Mouse (Mus musculus) mouse trophoblast stem cell (cell line): ENCODE measurements around the gene Svs6.
"Not testable (repeated sequence)": the region's sequence is repeated elsewhere in the genome, so short reads cannot be mapped to it uniquely, and the experiment has no call there.

Experiments
- in situ Hi-C, 2 experiments: fragments of 300-500 bp; cut with MseI, MboI; formaldehyde crosslinking; loops; 2 replicates in 1 of 2; 3 replicates in 1 of 2; pipeline ENCODE4 v1.15.1; 2025

Svs6 gene

DNA sequence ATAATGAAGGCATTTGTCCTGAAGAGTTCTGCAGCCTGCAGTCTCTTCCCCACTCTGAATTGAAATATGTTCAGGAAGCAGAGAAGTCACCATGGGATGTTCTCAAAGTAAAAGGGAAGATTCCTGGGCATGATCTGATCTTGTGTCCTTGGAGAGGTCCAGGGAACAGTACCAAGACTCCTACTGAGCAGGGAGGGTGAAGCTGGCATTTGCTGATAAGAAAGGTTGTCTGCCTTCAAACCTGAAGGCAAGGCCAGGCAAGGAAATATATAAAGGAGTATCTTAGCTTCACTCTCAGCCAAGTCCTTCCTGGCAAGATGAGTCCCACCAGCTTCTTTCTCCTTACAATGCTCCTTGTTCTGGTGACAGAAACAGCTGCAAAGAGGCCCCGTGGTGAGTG is at the start of gene Svs6:
Svs6 (plus strand) TSS at position 301 of the 400 bp plus-strand sequence.
- in situ Hi-C loops = not testable (repeated sequence)

DNA sequence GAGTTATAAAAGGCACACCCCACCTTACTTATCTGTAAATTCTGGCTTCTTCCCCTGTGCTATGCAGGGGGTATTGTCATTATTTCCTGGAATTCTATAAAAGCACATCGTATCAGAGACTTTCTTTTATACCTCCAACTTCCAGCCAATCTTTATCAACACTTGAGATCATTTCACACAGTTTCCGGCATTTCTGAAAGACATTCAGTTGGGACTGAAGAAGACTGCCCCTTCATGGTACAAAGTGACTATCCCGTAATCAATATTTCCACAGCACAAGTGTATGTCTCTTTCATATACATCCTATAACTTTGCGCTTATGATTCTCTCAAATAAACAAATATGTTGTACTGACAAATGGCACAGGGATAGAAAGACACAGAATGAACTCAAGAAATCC is 38.2 kb upstream of the Svs6 start, which contains the start of gene Svs4:
Svs4 (minus strand) TSS at position 101 of the 400 bp plus-strand sequence.
- in situ Hi-C loops = no loop called here

DNA sequence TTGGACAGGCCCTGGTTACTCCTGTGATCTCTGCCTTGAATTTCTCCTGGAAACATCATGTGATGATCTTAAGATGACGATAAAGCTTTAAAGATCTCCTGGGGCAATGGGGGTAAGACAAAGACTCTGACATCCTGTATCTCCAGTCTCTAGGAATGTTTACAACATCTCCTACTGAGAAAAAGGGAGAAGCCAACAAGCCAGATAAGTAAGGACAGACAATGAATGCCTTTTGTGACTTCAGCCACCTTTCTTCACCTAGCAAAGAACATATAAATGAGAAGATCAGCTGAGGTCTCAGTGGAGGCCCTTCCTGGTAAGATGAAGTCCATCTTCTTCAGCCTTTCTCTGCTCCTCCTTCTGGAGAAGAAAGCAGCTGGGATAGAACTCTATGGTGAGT is 27.6 kb upstream of the Svs6 start, which contains the start of gene Svs3a:
Svs3a (plus strand) TSS at position 301 of the 400 bp plus-strand sequence.
- in situ Hi-C loops = not testable (repeated sequence)

DNA sequence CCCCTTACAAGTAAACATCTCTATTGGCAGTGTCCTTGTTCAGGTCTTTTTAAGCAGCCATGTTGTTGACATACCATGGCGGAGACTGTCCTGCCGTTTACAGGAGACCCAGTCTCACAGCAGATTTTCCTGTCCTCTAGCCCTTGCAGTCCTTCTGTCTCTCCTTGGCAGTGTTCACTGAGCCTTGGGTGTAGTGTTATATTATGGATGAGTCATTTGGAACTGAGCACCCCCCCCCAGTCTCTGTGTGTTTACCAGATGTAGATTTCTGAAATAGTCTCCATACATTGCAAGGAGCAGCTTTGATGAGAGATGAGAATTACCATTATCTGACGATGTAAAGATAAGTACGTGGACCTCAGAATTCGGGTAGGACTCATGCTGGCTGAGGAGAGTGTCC is 4.0 kb upstream of the Svs6 start:
- in situ Hi-C loops = no loop called here

DNA sequence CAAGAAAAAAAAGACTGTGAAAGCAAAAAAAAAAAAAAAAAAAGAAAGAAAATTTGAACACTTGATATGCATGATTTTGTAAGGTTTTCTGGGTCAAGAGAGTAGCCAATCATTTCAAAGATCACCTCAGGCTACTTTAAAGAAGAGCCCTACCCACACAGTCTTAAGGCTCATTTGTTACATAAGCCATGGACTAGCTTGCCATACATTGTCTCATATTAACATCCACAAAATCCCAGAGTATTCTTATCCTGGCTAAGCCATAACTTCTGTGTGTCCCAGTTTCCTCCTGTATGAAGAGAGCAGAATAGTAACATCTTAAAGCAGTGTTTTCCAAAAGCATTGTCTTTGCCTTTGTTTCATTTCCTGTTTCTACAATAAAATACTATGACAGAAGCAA is 1.1 kb upstream of the Svs6 start:
- in situ Hi-C loops = not testable (repeated sequence)

DNA sequence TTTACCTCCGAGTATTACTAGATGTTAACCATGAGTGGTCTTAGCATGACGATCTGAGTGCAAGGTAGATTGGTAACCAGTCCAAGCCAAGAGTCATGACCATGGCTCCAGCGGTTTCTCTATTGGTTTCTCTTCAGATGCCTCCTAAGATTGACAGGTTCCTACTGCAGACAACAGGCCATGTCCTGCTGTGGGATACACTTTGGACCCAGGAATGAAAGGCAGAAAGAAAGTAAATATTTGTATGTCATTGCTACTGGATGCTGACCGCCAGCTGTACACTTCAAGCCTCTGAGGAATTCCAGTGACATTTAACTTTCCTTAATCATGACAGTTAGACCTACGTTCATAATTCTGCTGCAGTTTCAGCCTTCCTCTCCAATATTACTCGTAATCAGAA is 4.4 kb downstream of the Svs6 start:
- in situ Hi-C loops = no loop called here

DNA sequence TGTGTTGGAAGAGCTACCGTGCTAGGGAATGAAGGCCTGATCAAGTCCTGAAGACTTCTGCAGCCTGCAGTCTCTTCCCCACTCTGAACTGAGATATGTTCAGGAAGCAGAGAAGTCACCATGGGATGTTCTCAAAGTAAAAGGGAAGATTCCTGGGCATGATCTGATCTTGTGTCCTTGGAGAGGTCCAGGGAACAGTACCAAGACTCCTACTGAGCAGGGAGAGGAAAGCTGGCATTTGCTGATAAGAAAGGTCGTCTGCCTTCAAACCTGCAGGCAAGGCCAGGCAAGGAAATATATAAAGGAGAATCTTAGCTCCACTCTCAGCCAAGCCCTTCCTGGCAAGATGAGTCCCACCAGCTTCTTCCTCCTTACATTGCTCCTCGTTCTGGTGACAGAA is 15.9 kb downstream of the Svs6 start, which contains the start of gene Svs5:
Svs5 (plus strand) TSS at position 301 of the 400 bp plus-strand sequence.
- in situ Hi-C loops = not testable (repeated sequence)

DNA sequence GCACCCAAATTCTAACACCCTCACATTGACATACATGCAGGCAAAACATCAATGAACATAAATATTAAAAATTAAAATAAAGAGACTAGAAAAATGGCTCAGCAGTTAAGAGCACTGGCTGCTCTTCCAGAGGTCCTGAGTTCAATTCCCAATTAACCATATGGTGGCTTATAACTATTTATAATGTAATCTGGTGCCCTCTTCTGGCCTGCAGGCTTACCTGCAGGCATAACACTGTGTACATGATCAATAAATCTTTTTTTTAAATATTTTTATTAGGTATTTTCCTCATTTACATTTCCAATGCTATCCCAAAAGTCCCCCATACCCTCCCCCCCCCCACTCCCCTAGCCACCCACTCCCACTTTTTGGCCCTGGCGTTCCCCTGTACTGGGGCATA is 27.2 kb downstream of the Svs6 start:
- in situ Hi-C loops = not testable (repeated sequence)

DNA sequence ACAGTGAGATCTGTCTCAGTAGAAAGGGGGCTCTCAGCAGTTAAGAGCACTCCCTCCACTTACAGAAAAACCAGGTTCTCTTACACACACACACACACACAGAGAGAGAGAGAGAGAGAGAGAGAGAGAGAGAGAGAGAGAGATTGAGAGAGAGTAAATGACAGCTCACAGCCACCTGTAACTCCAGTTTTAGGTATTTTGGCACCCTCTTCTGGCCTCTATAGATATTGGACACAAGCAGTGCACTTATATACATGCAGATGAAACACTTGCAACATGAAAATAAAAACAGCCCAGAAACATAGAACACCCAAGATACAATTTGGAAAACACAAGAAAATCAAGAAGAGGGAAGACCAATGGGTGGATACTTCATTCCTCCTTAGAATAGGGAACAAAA is 31.1 kb downstream of the Svs6 start:
- in situ Hi-C loops = not testable (repeated sequence)

DNA sequence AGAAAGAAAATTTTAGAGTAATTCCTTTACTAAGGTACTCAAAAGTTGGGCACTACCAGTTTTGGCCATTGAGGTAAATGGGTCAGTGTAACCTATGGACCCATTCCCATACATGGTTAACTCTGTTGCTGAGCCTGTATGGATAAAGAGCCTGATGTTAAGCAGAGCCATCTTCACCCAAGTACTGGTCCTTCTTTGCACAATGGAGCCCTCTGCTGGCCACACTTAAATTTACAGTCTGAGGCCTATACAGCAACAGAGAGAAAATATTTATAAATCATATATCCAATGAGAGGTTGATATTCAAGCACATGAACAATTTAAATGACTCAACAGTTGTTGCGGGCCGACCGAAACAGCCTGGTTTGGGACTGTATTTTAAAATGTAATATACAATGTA is 32.4 kb downstream of the Svs6 start:
- in situ Hi-C loops = no loop called here

DNA sequence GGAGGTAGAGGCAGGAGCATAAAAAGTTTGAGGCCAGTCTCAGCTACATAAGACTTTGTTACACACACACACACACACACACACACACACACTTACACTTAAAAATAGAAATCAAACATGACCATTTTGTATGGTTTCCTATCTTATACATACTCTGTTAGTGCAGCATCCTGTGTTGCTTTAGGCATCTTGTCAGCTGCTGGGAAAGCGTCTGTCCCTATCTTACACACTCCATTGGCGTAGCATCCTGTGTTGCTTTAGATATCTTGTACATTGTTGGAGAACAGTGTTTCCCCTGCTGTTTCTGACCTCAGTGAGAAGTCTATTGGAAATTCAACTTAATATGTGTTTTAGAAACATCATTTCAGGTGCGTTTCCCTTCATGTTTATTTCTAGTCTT is 36.1 kb downstream of the Svs6 start:
- in situ Hi-C loops = loop anchor here (5.0 to 10.0 kb wide), 3 partner anchors 40 to 248 kb away; no protein-coding TSS in a partner anchor

DNA sequence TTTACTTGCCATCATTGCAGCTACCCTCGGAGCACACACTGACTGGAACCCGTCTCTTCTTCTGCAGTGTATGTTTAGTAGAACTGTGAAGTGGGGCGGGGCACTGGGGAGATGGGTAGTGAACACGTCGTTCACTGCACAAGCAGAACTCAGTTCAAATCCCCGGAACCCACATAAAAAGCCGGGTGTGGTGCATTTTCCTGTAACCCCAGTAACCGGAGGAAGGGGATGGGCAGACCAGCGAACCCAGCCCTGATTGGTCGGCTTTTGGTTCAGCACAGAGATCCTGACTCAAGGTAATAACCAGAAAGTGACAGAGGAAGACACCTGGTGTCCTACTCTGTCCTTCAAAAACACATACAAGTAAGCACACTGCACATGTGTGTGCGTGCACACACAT is 36.8 kb downstream of the Svs6 start:
- in situ Hi-C loops = loop anchor here (5.0 to 10.0 kb wide), 3 partner anchors 39 to 249 kb away; no protein-coding TSS in a partner anchor

DNA sequence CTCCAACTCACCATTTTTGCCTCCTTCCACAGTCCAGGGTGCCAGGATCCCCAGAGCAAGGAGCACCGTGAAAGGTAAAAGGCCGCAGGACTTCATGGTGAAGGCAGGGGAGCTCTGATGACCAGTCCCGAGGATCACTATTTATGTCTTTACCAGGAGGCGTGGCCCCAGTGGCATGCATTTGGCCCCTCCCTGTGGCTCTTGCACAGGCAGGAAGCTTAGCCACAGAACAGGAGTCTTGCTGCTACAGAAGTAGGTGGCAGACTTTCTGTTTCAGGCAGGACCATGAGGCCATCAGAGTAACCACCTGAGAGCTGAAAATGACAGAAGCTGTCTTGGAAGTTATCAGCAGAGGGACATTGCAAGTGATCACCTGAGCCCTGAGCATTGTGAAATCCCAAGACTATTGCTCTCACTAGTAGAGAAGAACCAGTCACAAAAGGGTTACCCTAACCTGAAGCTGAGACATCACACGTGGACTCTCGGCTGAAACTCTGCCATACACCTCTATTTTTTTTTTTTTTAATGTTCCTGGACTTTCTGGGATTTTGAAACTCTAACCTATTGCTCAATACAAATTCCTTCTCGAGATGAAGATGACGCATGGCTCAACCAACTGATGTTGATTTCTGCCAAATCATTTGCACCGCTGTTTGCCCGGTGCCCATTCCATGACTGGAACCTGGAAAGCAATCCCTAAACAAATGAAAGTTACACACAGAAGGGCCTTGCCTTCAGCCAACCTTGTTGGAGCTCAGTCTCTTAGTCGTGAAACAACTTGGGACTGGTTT is 39.8 kb downstream of the Svs6 start:
- in situ Hi-C loops = loop anchor here (10.0 kb wide), 2 partner anchors 242 to 252 kb away; no protein-coding TSS in a partner anchor

DNA sequence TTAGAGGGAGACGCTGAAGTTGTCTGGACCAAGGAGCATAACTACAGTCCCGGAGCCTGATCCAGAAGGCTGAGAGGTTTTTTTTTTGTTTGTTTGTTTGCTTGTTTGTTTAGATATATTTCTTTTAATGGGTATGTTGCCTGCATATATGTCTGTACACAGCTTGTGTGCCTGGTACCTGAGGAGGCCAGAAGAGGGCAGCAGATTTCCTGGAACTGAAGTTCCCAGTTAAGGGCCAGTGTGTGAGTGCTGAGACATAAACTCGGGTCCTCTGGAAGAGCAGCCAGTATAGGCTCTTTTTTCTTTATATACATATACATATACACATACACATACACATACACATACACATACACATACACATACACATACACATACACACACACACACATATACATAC is 41.8 kb downstream of the Svs6 start:
- in situ Hi-C loops = loop anchor here (10.0 kb wide), 2 partner anchors 244 to 254 kb away; no protein-coding TSS in a partner anchor

DNA sequence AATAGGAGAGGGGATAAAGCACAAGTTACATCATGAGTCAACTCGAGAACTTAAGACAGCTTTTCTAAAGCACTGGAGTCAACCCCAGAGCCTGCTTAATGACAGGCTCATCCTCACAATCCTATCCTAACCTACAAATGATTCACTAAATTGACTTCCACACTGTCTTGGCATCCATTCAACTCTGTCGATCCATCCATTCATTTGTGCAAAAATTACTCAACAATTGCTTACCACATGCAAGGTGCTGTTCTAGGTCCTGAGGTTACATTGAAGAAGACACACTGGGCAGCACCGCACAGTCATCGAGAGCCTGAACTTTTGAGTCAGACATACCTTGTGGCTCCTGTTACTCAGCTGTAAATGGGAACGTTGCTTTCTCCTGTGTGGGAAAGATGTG is 42.5 kb downstream of the Svs6 start:
- in situ Hi-C loops = loop anchor here (10.0 kb wide), 2 partner anchors 244 to 254 kb away; no protein-coding TSS in a partner anchor

DNA sequence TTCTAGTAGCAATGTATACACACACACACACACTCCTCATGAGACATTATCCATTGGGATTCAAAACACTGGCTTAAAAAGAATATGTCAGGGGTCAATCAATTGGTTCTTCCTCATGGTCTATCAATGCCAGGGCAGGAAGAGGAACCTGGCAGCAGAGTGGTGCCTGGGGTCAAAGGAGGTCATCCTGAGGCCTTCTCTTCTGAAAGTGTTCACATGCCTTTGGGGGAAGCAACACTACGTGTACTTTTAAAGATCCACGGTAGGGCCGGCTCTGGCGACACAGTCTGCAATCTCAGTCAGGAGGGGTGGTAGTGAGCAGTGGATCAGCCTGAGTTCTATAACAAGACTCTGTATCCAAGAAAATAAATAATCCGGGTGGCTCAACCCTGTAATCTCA is 43.1 kb downstream of the Svs6 start:
- in situ Hi-C loops = loop anchor here (10.0 kb wide), 2 partner anchors 245 to 255 kb away; no protein-coding TSS in a partner anchor

DNA sequence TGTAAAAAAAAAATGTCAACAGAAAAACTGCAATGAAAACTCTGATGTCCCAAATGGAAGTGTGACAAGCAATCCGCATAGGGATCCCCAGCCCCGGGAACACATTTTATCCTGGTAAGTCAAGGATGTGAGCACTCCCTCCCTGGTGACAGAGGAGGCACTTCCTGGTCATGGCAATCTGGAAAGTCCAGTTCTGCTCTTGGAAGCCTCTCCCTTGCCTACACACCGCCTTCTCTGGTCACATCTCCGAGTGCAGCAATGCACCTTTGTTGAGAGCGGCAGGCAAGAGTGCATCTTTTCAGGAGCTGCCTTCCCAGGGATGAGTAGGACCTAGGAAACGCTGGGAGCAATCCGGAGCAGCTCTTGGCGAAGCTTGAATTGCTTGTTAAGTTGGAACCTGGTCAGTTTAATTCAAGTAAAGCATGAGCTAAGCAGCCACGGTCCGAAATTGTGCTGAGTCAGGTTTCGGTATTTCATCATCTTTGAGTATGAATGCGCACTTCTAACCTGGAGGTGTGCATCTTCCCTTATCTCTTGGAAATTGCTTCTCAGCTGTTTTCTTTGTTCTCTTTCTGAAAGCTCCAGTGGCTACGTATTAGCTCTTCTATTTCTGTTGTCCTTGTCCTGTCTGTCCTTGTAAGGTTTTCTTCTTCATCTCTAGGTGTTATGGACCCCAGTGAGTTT is 44.6 kb downstream of the Svs6 start:
- in situ Hi-C loops = no loop called here

DNA sequence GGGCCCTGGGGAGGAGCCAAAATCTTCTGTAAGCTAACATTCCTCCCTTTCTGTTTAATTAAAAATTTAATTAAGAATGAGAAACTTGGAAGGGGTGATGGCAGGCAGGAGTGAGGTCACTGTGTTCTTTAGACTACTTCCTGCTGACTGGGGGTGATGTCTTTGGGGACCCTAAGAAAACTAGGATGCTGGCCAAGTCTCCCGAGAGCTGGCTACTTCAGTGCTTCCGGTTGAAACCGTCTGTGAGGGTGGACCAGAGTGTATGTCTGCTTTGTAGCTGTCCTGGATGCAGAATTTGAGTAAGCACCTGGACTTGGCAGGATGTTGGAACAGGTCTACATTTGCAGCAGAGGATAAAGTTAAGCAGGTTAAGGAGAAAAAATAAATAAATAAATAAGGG is 50.4 kb downstream of the Svs6 start:
- in situ Hi-C loops = no loop called here
